Mouse (Mus musculus) lung, postnatal 0 days (tissue): ENCODE data around the gene Cpxm1. TPM values are rescaled to one million over a fixed set of nuclear protein-coding genes. Genes with fewer than 3 reads are reported as not detected.

ENCODE experiments used
- ATAC-seq: fragments of 200-750 bp; cut with Nextera tagmentation; 2 replicates; pipeline ENCODE4 v1.8.0; 2017; ENCODE audit warnings: moderate library complexity
- DNase-seq: peaks from one replicate; pipeline ENCODE4 v3.0.0-alpha.2; 2016; ENCODE audit warnings: low spot score
- H3K27ac ChIP-seq: fragments of 300-500 bp; sonication (generic); 2 replicates; pipeline ENCODE4 v1.5.1; 2014; ENCODE audit warnings: antibody characterized with exemption, mild to moderate bottlenecking, low read length, mixed read lengths
- H3K27me3 ChIP-seq: fragments of 300-500 bp; sonication (generic); replicated peaks from 2 replicates; pipeline ENCODE4 v1.6.1; 2014; ENCODE audit warnings: low read length, mixed read lengths; ENCODE audit not compliant: insufficient read depth
- H3K36me3 ChIP-seq: fragments of 300-500 bp; sonication (generic); 2 replicates; pipeline ENCODE4 v1.6.1; 2014; ENCODE audit warnings: low read length, mixed read lengths; ENCODE audit not compliant: insufficient read depth
- H3K4me1 ChIP-seq: fragments of 300-500 bp; sonication (generic); 2 replicates; pipeline ENCODE4 v1.6.1; 2014; ENCODE audit warnings: antibody characterized with exemption, low read depth, low read length, mixed read lengths; ENCODE audit not compliant: insufficient read depth
- H3K4me2 ChIP-seq: fragments of 300-500 bp; sonication (generic); replicated peaks from 2 replicates; pipeline ENCODE4 v1.6.1; 2014; ENCODE audit warnings: low read depth, mild to moderate bottlenecking, low read length, moderate library complexity, mixed read lengths
- H3K4me3 ChIP-seq: fragments of 300-500 bp; sonication (generic); 2 replicates; pipeline ENCODE4 v1.5.1; 2014; ENCODE audit warnings: low read depth, low read length
- H3K9ac ChIP-seq: fragments of 300-500 bp; sonication (generic); replicated peaks from 2 replicates; pipeline ENCODE4 v1.6.1; 2014; ENCODE audit warnings: low read depth, mild to moderate bottlenecking
- H3K9me3 ChIP-seq: fragments of 300-500 bp; sonication (generic); 2 replicates; pipeline ENCODE4 v1.6.1; 2016; ENCODE audit warnings: low read length, mixed read lengths
- CTCF ChIP-seq: IDR thresholded peaks from 2 replicates; pipeline ENCODE4 v1.5.1; 2016; ENCODE audit warnings: antibody characterized with exemption, mild to moderate bottlenecking
- EP300 ChIP-seq: IDR thresholded peaks from 2 replicates; pipeline ENCODE4 v1.6.1; 2016; ENCODE audit warnings: antibody characterized with exemption, mild to moderate bottlenecking, control low read depth
- WGBS: fragments of 180-500 bp; shearing (Covaris S2); extraction: QIAGEN DNeasy Blood & Tissue Kit; methylation state at CpG from one replicate; pipeline ENCODE4 v1.1.7; 2014; 5-methylcytosine and 5-hydroxymethylcytosine counted together
- polyA plus RNA-seq: library from polyadenylated mRNA; unstranded; fragments of >200 nt; fragmentation: Nextera tagmentation; extraction: Ambion mirVana; gene quantifications from 2 replicates; pipeline ENCODE4 v1.2.1, GENCODE M21; 2015

Gene Cpxm1
- polyA plus RNA-seq, 1 experiment from 2014 or later = 13.9 TPM

DNA sequence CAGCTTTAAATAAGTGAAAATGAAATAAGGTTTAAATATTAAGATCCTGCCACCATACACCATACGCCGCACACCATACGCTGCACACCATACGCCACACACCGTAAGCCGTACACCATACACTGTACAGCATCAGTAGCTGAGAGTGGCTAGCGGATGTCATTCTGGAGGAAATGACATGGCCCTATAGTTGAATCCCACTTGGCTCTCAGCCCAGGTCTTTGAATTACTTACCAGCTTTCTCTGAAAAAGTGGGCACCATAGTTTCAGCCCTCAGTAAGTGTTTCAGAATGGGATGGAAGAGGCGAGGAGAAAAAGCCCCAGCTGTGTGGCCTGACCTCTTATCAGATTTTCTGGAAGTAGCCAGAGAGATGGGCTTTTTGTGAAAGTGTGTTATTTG lies 44.0 kb downstream of the Cpxm1 start:
- no peaks in the 10 kb centered on the region for H3K27me3 ChIP-seq
- no peaks in the 10 kb centered on the region for H3K4me1 ChIP-seq
- 83% methylated on average over 8 of the region's 8 CpGs for WGBS
- ATAC-seq = no peak
- no peak overlapping the region for H3K4me2 ChIP-seq
- no peak overlapping the region for H3K27ac ChIP-seq
- no peak overlapping the region for H3K9ac ChIP-seq
- no peaks in the 10 kb centered on the region for H3K9me3 ChIP-seq
- peak; percentile 8 for DNase-seq
- no peaks in the 10 kb centered on the region for H3K36me3 ChIP-seq
- no peak overlapping the region for H3K4me3 ChIP-seq
- TF ChIP-seq CTCF (no peak), EP300 (no peak)

DNA sequence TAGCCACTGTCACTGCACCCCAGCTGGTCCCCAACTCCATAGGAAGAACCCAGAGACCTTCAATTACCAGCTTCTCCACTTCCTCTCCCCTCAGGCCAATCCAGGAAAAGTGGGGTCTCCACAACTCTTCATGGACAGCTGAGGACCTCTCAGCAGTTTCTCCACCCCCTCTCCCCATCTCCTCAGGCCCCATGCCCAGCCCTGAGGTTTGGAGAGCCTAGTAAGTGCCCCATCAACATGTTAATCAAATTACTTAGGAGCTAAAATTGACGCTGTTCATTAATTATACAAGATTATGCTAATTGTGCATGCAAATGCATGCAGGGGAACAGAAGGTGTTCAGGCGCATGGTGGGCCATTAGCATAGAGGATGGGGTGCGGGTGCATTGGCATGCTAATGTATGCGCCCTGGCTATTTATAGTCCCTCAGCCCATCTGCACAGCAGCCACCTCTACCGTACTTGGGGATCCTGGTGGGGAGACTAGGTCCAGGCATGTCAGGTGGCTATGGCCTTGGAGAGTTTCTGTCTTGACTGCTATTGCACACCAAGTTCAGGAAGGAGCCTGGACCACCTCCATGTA lies 45.5 kb downstream of the Cpxm1 start:
- no peak for ATAC-seq
- 45% methylated on average over 5 of the region's 5 CpGs for WGBS
- H3K36me3 ChIP-seq = no peaks in the 10 kb centered on the region
- no peaks in the 10 kb centered on the region for H3K9me3 ChIP-seq
- H3K27me3 ChIP-seq = no peaks in the 10 kb centered on the region
- no peak overlapping the region for H3K27ac ChIP-seq
- no peak overlapping the region for H3K9ac ChIP-seq
- no peak overlapping the region for H3K4me3 ChIP-seq
- H3K4me2 ChIP-seq = no peak overlapping the region
- no peaks in the 10 kb centered on the region for H3K4me1 ChIP-seq
- TF ChIP-seq CTCF = no peak
- TF ChIP-seq EP300 = no peak
- DNase-seq = no peak

DNA sequence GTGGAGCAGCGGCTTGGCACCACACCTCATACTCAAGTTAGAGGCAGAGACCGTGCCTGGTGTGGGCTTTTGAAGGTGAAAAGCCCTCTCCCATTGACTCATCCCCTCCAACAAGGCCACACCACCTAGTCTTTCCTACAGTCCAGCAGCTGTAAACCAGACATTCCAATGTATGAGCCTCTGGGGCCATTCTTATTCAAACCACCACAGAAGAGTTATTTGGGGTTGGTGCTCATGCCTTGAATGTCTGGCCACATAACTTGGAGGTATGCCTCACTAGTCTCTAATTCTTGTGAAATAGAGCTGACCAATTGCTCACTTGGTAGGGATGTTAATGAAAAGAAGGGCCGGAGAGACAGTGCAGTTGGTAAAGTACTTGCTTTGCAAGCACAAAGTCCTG lies 47.0 kb downstream of the Cpxm1 start:
- DNase-seq = no peak
- H3K36me3 ChIP-seq = no peaks in the 10 kb centered on the region
- ATAC-seq = no peak
- H3K27me3 ChIP-seq = no peaks in the 10 kb centered on the region
- H3K27ac ChIP-seq = no peak overlapping the region
- no peak overlapping the region for H3K4me3 ChIP-seq
- H3K4me1 ChIP-seq = no peaks in the 10 kb centered on the region
- no peak overlapping the region for H3K4me2 ChIP-seq
- H3K9ac ChIP-seq = no peak overlapping the region
- 93% methylated on average over 3 of the region's 3 CpGs for WGBS
- no peaks in the 10 kb centered on the region for H3K9me3 ChIP-seq
- TF ChIP-seq CTCF (no peak), EP300 (no peak)

DNA sequence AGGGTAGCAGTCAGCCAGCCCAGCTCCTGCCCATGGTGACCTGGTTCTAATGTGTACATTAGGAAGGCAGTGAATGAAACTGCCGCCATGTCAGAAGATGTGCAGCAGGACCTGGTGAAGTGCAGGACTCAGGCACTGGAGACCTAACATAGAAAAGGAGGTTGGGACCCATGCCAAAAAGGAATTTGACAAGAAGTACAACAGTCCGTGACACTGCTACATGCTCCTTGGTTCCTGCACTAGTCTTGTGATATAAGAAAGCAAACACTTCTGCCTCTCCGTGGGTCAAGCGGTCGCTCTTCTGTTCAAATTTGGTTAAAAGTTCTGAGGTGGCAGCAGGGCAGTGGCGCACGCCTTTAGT lies 56.2 kb downstream of the Cpxm1 start:
- DNase-seq (no peak), ATAC-seq (no peak)
- Histone ChIP-seq H3K4me3 (no peak overlapping the region), H3K27me3 (no peaks in the 10 kb centered on the region), H3K4me1 (no peaks in the 10 kb centered on the region), H3K4me2 (no peak overlapping the region), H3K36me3 (no peaks in the 10 kb centered on the region), H3K9me3 (no peaks in the 10 kb centered on the region), H3K9ac (no peak overlapping the region), H3K27ac (no peak overlapping the region)
- 66% methylated on average over 7 of the region's 7 CpGs for WGBS
- TF ChIP-seq EP300 = no peak
- TF ChIP-seq CTCF = no peak

Other genes starting within 250 kb of the Cpxm1 start
- gene Snrpb, start 218.2 kb downstream of the Cpxm1 start, polyA plus RNA-seq = 400 and 429 TPM in 2 replicates
- not detected in 2 replicates for gene Tmc2, start 202.4 kb downstream of the Cpxm1 start, polyA plus RNA-seq
- 56.1 and 63.8 TPM in 2 replicates for gene Nop56, start 123.1 kb downstream of the Cpxm1 start, polyA plus RNA-seq
- gene Idh3b, start 113.0 kb downstream of the Cpxm1 start, polyA plus RNA-seq = 97.9 and 100 TPM in 2 replicates
- gene Ebf4, start 102.4 kb downstream of the Cpxm1 start, polyA plus RNA-seq = 0.80 and 0.88 TPM in 2 replicates
- gene Gm28372, start 7.7 kb upstream of the Cpxm1 start, polyA plus RNA-seq = 0.10 TPM in 1 of 2 replicates, not detected in the other
- gene 1700020A23Rik, start 7.7 kb upstream of the Cpxm1 start, polyA plus RNA-seq = not detected in 2 replicates
- gene Tmem239, start 8.9 kb upstream of the Cpxm1 start, polyA plus RNA-seq = not detected in 2 replicates
- 46.8 and 47.0 TPM in 2 replicates for gene Vps16, start 26.8 kb upstream of the Cpxm1 start, polyA plus RNA-seq
- gene Pced1a, start 27.1 kb upstream of the Cpxm1 start, polyA plus RNA-seq = 6.8 and 8.0 TPM in 2 replicates
- gene Ptpra, start 52.7 kb upstream of the Cpxm1 start, polyA plus RNA-seq = 46.1 and 52.1 TPM in 2 replicates
- 61.0 and 64.0 TPM in 2 replicates for gene Mrps26, start 166.2 kb upstream of the Cpxm1 start, polyA plus RNA-seq
- not detected in 2 replicates for gene Oxt, start 178.6 kb upstream of the Cpxm1 start, polyA plus RNA-seq
- gene Avp, start 185.0 kb upstream of the Cpxm1 start, polyA plus RNA-seq = not detected in 2 replicates
- 4.8 and 5.9 TPM in 2 replicates for gene Fastkd5, start 232.5 kb upstream of the Cpxm1 start, polyA plus RNA-seq
- 4.4 TPM in 2 replicates for gene Ubox5, start 232.5 kb upstream of the Cpxm1 start, polyA plus RNA-seq
- gene Lzts3, start 245.2 kb upstream of the Cpxm1 start, polyA plus RNA-seq = 0.95 and 1.5 TPM in 2 replicates